ENCODE assay signal across 22 mouse cellular contexts in genomic region chr11:113560150-113560549, GRCm38 (mm10). TPM values are rescaled to one million over a fixed set of nuclear protein-coding genes. Genes with fewer than 3 reads are reported as not detected.
DNase-seq lines count a peak whose midpoint lies in the region.
"Had no signal": no experiment of that assay in that cellular context is flagged by ENCODE, and none has a peak within 500 bp of the region (broad histone marks: within the 10 kb centered on the region; RNA-seq: fewer than 3 reads in every experiment).

No protein-coding gene starts in this region.

- WGBS in midbrain, embryonic 10.5 days = 90% methylated on average over 4 of the region's 4 CpGs

- H3K36me3 ChIP-seq in midbrain, embryonic 10.5 days = no peaks in the 10 kb centered on the region
- H3K36me3 ChIP-seq: hindbrain, embryonic 10.5 days; hindbrain, embryonic 15.5 days; kidney, embryonic 15.5 days; limb, embryonic 13.5 days; lung, embryonic 15.5 days had no signal

- peaks cover 32% of the 10 kb centered on the region for H3K4me1 ChIP-seq in midbrain, embryonic 10.5 days

- no peaks in the 10 kb centered on the region for H3K9me3 ChIP-seq in midbrain, embryonic 10.5 days (replicated peaks)
- H3K9me3 ChIP-seq: hindbrain, embryonic 10.5 days; hindbrain, embryonic 15.5 days; kidney, embryonic 15.5 days; limb, embryonic 13.5 days; lung, embryonic 15.5 days had no signal

- no peak overlapping the region for H3K27ac ChIP-seq in midbrain, embryonic 10.5 days (replicated peaks)
- H3K27ac ChIP-seq: heart, adult 2 months; hindbrain, embryonic 15.5 days; kidney, embryonic 15.5 days; limb, embryonic 13.5 days; lung, embryonic 15.5 days had no signal

- H3K27me3 ChIP-seq in midbrain, embryonic 10.5 days (ENCODE audit: low read depth, poor library complexity, severe bottlenecking) = peaks cover 7% of the 10 kb centered on the region; the same call in 1 of the 2 replicates
- H3K27me3 ChIP-seq: hindbrain, embryonic 15.5 days; limb, embryonic 13.5 days; lung, embryonic 15.5 days had no signal

- DNase-seq in kidney, postnatal 4 days = peak; percentile 29 to 52
- no peak for DNase-seq in kidney, adult 11 months
- DNase-seq in right cerebral cortex, adult 2 months (ENCODE audit: low spot score in 2 of 2) = peak; percentile 56 to 70
- DNase-seq in right cerebral cortex, postnatal 4 days = no peak
- peak; percentile 31 to 45 for DNase-seq in left cerebral cortex, postnatal 36 days (ENCODE audit: low spot score in 2 of 2)
- DNase-seq in thymus, postnatal 0 days (ENCODE audit: low spot score) = no peak
- no peak for DNase-seq in midbrain, embryonic 10.5 days (ENCODE audit: low spot score)
- DNase-seq: adrenal gland, postnatal 14 days; cerebellum, adult 11-12 months; cerebellum, postnatal 10 days; heart, adult 2 months; heart, postnatal 14 days; kidney, adult 18-20 months; kidney, postnatal 25 days had no signal

- intact Hi-C loops in left cerebral cortex, postnatal 36 days (cut with DNase I) = no loop called here

- no peak overlapping the region for H3K4me3 ChIP-seq in midbrain, embryonic 10.5 days
- H3K4me3 ChIP-seq: erythroblast, embryonic 14.5 days; heart, adult 2 months; hindbrain, embryonic 10.5 days; hindbrain, embryonic 15.5 days; kidney, embryonic 15.5 days; limb, embryonic 13.5 days; lung, embryonic 15.5 days had no signal

RNA-seq across cellular contexts. Expression of gene Sstr2, which starts 59.0 kb away (rescaled TPM):
- total RNA-seq in left cerebral cortex, postnatal 36 days (2021) = 10 to 100 TPM; 30.0 to 35.0 TPM
- polyA plus RNA-seq in thymus, postnatal 0 days (2015; fragmentation: Nextera tagmentation; extraction: Ambion mirVana) = 3.4 and 4.0 TPM in 2 replicates
- polyA plus RNA-seq in midbrain, embryonic 10.5 days (2016; fragmentation: Nextera tagmentation; extraction: Ambion mirVana) = 5.3 and 8.7 TPM in 2 replicates
- total RNA-seq: gastrocnemius, adult 8-10 months; heart, adult 2 months; heart, postnatal 14 days; neutrophil, adult 5-6 weeks had no signal
- polyA plus RNA-seq: erythroblast, embryonic 14.5 days; heart, adult 2 months had no signal

Comparison
In these comparisons a context has a peak if more than half of its experiments do, and no peak if none do; other contexts are left out.
1. DNase-seq: peak in kidney, postnatal 4 days (2 of 2), right cerebral cortex, adult 2 months (2 of 2) and left cerebral cortex, postnatal 36 days (2 of 2); none in kidney, adult 11 months (single experiment), right cerebral cortex, postnatal 4 days (single experiment), thymus, postnatal 0 days (single experiment) and midbrain, embryonic 10.5 days (single experiment).